Mouse (Mus musculus): Measurements from ENCODE around the gene Coro6.

The Coro6 gene

GRCm38 (mm10) chr11:77465111-77465510, 2.9 kb downstream of the Coro6 start:
- no peak for DNase-seq (ENCODE audit: low spot score)

- DNase-seq (ENCODE audit: low spot score), result no peak
These were observed 4.3 kb downstream of the Coro6 start for GRCm38 (mm10) chr11:77466544-77466943.

GRCm38 (mm10) chr11:77467157-77467556, 4.9 kb downstream of the Coro6 start:
- DNase-seq (ENCODE audit: low spot score), result peak; percentile 40

- peak; percentile 67 for DNase-seq (ENCODE audit: low spot score)
These were observed 5.6 kb downstream of the Coro6 start for GRCm38 (mm10) chr11:77467784-77468183.

GRCm38 (mm10) chr11:77468397-77468796, 6.2 kb downstream of the Coro6 start:
- no peak for DNase-seq (ENCODE audit: low spot score)

- DNase-seq (ENCODE audit: low spot score), result no peak
These were observed 9.2 kb downstream of the Coro6 start for GRCm38 (mm10) chr11:77471407-77471806.

GRCm38 (mm10) chr11:77472775-77473174, 10.6 kb downstream of the Coro6 start:
- no peak for DNase-seq (ENCODE audit: low spot score)

GRCm38 (mm10) chr11:77476216-77476615, 14.0 kb downstream of the Coro6 start:
- DNase-seq (ENCODE audit: low spot score), result no peak

GRCm38 (mm10) chr11:77476895-77477294, 14.7 kb downstream of the Coro6 start:
- no peak for DNase-seq (ENCODE audit: low spot score)

- no peak for DNase-seq (ENCODE audit: low spot score)
These were observed 20.8 kb downstream of the Coro6 start for GRCm38 (mm10) chr11:77483043-77483442.

- no peak for DNase-seq (ENCODE audit: low spot score)
These were observed 21.5 kb downstream of the Coro6 start for GRCm38 (mm10) chr11:77483510-77484255.

- DNase-seq (ENCODE audit: low spot score), result no peak
These were observed 23.0 kb downstream of the Coro6 start for GRCm38 (mm10) chr11:77485229-77485628.

GRCm38 (mm10) chr11:77486798-77487197, 24.6 kb downstream of the Coro6 start:
- DNase-seq (ENCODE audit: low spot score), result no peak

GRCm38 (mm10) chr11:77488771-77489581, 26.8 kb downstream of the Coro6 start:
- DNase-seq (ENCODE audit: low spot score), result no peak

- DNase-seq (ENCODE audit: low spot score), result no peak
These were observed 27.5 kb downstream of the Coro6 start, which contains the start of gene Ankrd13b for GRCm38 (mm10) chr11:77489591-77490235. Ankrd13b (minus strand) TSS chr11:77489678.

- no peak for DNase-seq (ENCODE audit: low spot score)
These were observed 28.2 kb downstream of the Coro6 start for GRCm38 (mm10) chr11:77490451-77490850.

GRCm38 (mm10) chr11:77491123-77491501, 28.9 kb downstream of the Coro6 start:
- peak; percentile 76 for DNase-seq (ENCODE audit: low spot score)

- peak; percentile 59 for DNase-seq (ENCODE audit: low spot score)
These were observed 29.5 kb downstream of the Coro6 start for GRCm38 (mm10) chr11:77491502-77492291.

GRCm38 (mm10) chr11:77492311-77492871, 30.2 kb downstream of the Coro6 start:
- peak; percentile 42 for DNase-seq (ENCODE audit: low spot score)

- DNase-seq (ENCODE audit: low spot score), result peak; percentile 82
These were observed 30.7 kb downstream of the Coro6 start for GRCm38 (mm10) chr11:77492911-77493332.

Data from c-Kit-positive CD71-positive TER-119-positive erythroid progenitor cells, embryonic 14.5 days (primary cell).